Mouse (Mus musculus) kidney, adult 2 months (tissue): ENCODE results near the gene Gpx1.

Experiments
- CTCF ChIP-seq: fragments of 200-500 bp; conservative IDR thresholded peaks from 2 replicates; pipeline ENCODE4 v1.5.1; 2011; ENCODE audit warnings: low read depth, mild to moderate bottlenecking, control low read depth, low read length, moderate library complexity, mixed read lengths; ENCODE audit not compliant: insufficient read depth, insufficient read length
- POLR2A ChIP-seq: fragments of 200-500 bp; IDR thresholded peaks from one replicate; pipeline ENCODE4 v1.6.1; 2011; ENCODE audit warnings: low read depth, low read length, control low read depth

DNA sequence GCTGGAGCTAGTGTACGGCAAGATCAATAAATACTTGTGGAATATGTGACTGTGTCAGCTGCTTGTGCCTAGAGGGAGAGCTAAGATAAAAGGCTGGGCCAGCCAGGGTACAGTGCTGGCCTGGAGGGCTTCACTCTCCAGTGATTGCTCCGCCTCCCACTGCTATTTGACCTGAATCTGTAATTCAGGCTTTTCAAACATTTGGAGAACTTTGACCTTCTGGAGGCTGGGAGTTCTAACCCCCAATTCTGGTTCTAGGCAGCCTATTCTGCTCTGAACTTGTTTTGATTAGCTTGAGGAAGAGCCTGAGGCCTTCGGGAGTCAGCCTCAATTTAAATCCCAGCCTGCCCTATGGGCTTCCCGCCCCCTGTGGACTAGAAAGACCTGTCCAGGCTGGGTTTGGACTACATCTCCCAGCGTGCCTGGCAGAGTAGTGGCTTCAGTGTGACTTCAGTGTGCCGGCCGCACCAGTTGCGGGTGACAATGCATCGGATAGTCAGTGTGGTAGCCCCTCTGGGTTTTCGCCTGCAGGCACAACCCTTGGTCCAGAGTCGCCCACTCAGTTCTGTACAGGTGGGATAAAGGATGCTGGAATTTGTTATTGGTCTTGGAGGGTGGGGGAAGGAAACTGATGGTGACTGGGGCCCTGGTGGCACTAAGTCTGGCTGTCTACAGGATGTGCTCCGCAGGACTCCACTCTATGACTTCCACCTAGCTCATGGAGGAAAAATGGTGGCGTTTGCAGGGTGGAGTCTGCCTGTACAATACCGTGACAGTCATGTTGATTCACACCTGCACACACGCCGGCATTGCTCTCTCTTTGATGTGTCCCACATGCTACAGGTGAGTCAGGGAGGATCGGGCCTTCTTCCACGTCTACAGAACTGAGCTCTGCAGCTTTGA is 42.0 kb upstream of the Gpx1 start, which contains the start of gene Amt:
- no peak for TF ChIP-seq CTCF
- TF ChIP-seq POLR2A, result no peak
